Mouse (Mus musculus) lung, postnatal 4 days (tissue): ENCODE measurements around the gene Gm10428.
A peak's percentile ranks its signal among the peaks of the same experiment; 100 is the strongest.
"Not testable (repeated sequence)": the region's sequence is repeated elsewhere in the genome, so short reads cannot be mapped to it uniquely, and the experiment has no call there.

Experiments
- DNase-seq, 2 experiments: peaks; one replicate each; pipeline ENCODE4 v3.0.0; 2021

The Gm10428 gene

GRCm38 (mm10) chr11:62752780-62753179 lies at the start of gene Gm10428:
Gene Gm10428, plus strand, starts transcription at chr11:62753100.
- DNase-seq, result no peak

DNA sequence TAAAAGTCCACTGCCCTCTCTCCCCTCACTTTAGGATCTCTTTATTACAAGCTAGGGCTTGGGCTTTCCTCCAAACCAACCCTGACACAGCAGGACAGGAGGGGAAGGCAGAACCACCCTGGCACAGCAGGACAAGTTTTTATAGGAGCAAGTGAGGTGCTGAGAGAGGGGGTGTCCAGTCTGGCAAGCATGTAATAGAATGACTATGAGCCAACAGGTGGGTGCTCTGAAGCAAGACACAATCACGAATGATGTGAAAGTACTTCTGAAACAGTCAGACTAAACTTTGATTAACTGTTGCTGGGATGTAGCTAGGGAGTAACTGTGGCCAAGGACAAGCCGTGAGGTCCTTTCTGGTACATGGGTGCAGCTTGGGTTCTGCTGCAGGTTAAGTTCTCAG lies 46.8 kb upstream of the Gm10428 start:
- DNase-seq, result no peak

GRCm38 (mm10) chr11:62708252-62708651 lies 44.6 kb upstream of the Gm10428 start:
- DNase-seq, result no peak

- no peak for DNase-seq
Observed at GRCm38 (mm10) chr11:62710657-62711056, 42.2 kb upstream of the Gm10428 start.

- no peak for DNase-seq
Observed at GRCm38 (mm10) chr11:62728276-62728675, 24.6 kb upstream of the Gm10428 start.

DNA sequence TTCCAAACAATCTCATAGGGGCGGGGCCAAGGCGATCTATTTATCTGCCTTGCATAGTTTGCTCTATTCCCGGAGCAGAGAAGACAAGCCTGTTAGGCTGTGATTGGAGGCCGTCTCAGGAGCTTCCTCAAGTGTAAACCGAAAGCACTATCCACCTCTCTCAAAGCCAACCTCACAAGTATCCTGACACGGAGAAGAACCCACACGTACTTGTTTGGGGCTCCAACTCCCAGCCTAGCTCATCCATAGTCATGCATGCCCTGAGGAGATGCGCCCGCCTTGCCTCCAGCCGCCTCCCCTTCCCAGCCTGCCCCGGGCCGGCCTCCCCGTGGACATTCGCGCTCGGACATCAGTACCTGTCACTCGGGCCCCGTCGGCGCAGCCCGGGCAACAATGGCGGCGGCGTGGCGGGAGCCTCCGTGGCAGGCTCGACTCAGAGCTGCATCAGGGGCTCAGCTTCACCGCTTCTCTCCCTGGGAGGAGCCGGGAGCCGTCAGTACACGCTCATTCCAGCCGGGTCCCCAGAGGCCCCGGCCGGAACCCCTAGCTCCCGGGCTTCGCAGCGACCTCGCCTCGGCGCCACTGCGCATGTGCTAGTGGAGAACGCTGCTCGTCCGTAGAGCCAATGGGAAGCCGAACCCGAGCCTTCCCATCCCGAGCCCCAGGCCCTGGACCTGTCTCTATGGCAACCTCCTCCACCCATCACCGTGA lies 21.4 kb upstream of the Gm10428 start, which contains the start of gene Zfp287:
Gene Zfp287, minus strand, starts transcription at position 595 of the 711 bp plus-strand sequence.
- DNase-seq, result peak; percentile 88 to 91

GRCm38 (mm10) chr11:62732022-62732387 lies 20.9 kb upstream of the Gm10428 start:
- DNase-seq, result no peak

DNA sequence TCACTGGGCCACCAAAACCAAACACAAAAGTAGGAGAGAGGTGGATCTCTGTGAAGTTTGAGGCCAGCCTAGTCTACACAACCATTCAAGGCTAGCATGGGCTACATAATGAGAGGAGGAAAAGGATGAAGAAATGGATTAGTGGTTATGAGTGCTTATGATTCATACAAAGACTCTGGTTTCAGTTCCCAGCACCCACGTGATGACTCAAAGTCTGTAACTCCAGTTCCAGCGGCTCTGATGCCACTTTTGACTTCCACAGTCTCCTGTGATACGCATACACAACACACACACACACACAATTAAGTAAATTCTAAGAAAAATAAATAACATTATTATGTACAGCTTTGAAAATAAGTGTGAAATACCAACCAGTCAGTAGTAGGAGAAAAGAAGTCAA lies 20.2 kb upstream of the Gm10428 start:
- no peak for DNase-seq

DNA sequence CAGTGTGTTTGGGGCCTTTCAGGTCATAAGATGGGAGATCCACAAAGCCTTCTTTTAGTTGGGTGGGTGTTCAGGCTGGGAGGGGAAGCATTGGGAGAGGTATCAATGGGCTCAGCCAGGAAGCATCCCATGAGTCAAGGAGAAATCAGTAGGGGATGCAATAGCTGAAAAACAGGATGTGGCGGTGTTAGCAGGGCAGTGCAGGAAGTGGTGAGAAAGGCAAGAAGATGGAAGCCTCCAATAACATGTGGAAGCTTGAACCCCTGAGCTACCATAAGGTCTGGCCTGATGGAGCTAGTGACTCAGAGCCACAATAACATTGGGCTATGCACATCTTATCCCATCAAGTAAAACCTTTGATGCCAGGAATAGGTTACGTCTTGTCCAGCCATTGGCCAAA lies 11.7 kb upstream of the Gm10428 start:
- DNase-seq, result no peak

- no peak for DNase-seq
Observed at GRCm38 (mm10) chr11:62742261-62742957, 10.5 kb upstream of the Gm10428 start.

DNA sequence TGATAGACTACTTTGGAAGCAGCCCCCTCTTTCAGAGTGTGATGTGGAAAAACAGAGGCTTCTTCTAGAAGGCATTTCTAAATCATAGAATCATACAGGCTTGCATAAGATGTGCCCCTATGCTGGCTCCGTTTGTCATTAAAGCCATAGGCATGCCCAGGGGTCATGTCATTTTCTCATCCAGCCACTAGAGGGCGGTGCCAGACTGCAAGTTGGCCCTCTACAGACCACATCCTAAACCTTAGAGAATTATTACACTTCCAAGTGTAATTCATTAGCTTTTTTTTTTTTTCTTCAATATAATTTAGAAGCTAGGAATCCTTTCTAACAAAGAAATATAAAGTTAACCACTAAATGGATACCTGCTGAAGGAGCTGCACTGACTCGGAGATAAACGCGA lies 8.8 kb upstream of the Gm10428 start:
- DNase-seq, result peak; percentile 62 to 79

GRCm38 (mm10) chr11:62746001-62746533 lies 6.8 kb upstream of the Gm10428 start:
- peak; percentile 64 to 72 for DNase-seq

DNA sequence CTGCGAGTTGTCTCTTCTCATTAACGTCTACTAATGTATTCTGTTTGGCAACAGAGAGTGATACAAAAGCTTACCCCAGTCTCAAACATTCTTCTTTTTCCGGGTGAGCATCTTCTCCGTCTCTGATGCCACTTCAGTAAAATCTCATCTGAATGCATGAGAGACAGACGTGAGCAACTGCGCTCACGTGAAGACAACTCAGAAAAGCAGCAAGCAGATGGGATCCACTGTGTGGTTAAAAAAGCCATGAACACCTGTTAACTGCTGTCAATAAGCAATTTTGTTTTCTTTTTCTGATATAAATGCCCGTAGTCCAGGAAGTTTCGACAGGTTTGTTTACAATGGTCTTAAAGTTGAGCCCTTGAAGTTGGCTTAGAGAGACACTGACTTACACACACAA lies 5.7 kb upstream of the Gm10428 start:
- no peak for DNase-seq

GRCm38 (mm10) chr11:62748062-62748461 lies 4.8 kb upstream of the Gm10428 start:
- no peak for DNase-seq

GRCm38 (mm10) chr11:62749445-62749844 lies 3.5 kb upstream of the Gm10428 start:
- DNase-seq, result not testable (repeated sequence)

GRCm38 (mm10) chr11:62752191-62752590 lies 709 bp upstream of the Gm10428 start:
- DNase-seq, result no peak

- peak; percentile 96 to 98 for DNase-seq
Observed at GRCm38 (mm10) chr11:62756456-62757142, 3.7 kb downstream of the Gm10428 start.

- DNase-seq, result no peak
Observed at GRCm38 (mm10) chr11:62757143-62757507, 4.2 kb downstream of the Gm10428 start.

- DNase-seq, result no peak
Observed at GRCm38 (mm10) chr11:62757906-62758305, 5.0 kb downstream of the Gm10428 start.

GRCm38 (mm10) chr11:62758491-62758890 lies 5.6 kb downstream of the Gm10428 start:
- DNase-seq, result no peak

DNA sequence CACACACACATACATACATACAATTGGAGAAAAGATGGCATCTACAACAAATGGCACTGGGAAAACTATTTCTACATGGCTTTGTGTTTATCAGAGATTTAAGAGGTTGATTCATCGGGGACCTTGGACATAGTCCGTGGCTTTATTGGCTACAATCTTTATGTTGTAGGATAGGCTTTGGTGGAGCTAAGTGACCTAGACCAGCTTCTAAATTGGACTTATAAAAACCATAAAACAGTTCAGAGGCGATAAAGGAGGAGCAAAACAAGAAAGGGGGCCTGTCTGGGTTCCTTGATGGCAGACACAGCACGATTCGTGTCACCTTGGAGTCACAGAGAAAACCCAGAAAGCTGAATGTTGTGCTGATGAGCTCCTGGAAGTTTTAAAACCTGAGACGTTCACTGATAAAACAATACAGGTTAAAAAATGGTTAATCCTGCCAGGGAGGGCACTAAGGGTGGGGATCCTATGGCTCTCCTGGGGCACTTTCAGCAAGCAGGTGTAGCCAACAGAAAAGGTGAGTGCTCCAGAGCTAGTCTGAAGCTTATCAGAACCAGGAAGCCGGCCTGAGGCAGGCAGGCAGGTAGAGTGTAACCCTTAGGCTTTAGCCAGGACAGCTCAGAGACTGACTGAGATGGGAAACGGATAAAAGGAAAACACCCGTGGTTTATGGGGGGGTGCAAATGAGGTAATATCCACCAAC lies 8.0 kb downstream of the Gm10428 start:
- DNase-seq, result no peak

DNA sequence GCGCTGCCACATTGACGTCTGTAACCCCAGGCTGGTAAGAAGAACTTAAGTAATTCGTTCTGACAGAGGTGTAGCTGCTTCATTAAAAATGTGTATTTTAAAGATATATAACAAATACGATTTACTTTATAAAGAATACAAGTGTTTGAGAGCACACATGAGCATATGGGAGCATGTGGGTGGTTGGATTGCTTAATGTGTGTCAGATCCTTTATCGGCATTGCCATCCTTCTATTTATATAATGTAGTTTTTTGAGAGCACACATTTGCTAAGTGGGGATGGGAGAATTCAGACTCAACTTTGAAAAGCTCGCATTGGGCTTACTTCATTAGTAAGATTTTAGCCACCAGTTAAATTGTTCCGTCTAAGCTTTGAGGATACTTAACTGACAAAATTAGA lies 23.6 kb downstream of the Gm10428 start:
- no peak for DNase-seq
